Mouse (Mus musculus) Muller cell, postnatal 12 days (primary cell): ENCODE results near the gene Thoc6.

Source experiments
- DNase-seq: peaks from one replicate; pipeline ENCODE4 v3.0.0-alpha.2; 2015; ENCODE audit errors: inconsistent ontology term

Thoc6 gene

DNA sequence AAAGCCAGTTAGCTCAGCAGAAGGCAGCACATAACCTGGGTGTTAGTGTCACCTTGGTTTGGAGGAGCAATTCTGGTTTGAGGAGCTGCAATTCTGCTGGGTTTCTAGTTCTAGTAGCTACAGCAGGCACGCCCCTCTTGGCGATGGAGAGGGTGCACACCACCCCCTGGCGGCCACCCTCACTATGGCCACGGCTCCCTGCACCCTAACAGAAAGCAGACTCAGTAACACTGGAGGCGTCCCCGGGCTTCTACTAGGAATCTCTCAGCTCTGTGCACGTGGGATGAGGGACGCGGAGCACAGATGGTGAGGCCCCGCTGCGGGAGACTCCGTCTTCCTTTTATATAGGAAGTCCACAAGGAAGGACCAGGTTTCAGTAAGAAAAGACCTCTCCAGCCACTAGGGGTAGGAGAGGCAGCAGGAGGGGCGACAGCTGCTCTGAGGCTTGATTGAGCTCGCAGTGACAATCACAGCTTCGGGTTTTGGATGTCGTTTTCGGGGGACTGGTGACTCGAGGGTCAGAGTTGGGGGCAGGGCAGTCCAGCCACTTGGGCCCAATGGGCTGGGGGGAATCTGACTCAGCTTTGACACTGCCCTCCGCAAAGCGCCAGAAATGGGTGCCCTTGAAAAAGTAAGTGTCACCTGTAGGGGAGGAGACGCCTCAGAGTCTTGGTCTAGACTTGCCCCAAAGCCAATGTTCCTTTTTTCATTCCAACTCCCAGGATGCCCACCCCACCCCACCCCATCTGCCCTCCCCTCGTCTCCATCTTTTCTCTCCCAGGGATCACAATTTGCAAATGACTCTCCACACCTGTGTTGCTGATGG is 43.3 kb downstream of the Thoc6 start:
- peak; percentile 79 for DNase-seq

GRCm38 (mm10) chr17:23627813-23628212 is 45.9 kb downstream of the Thoc6 start:
- no peak for DNase-seq

GRCm38 (mm10) chr17:23620351-23620750 is 53.3 kb downstream of the Thoc6 start:
- no peak for DNase-seq
